Mouse (Mus musculus): ENCODE measurements around the gene Dlgap1.

The Dlgap1 gene

DNA sequence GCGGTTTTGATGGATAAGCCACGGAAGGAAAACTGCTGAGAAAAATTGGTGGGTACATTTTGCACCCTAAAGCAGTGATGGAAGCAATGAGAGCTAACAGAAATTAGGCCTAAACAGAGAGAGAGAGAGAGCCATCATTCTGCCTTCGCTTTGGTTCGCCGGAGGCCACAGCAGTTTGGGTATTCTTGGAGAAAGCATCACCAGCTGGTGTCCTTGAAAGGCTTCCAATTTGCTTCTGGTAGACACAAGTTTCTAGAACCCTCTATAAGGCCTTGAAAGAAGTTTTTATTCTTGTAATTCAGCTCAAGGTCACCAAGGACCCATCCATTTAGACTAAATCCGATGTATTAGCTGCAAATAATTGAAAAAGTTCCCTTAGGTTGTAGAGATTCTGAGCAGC is 205.0 kb downstream of the Dlgap1 start:
- no peak for DNase-seq

DNA sequence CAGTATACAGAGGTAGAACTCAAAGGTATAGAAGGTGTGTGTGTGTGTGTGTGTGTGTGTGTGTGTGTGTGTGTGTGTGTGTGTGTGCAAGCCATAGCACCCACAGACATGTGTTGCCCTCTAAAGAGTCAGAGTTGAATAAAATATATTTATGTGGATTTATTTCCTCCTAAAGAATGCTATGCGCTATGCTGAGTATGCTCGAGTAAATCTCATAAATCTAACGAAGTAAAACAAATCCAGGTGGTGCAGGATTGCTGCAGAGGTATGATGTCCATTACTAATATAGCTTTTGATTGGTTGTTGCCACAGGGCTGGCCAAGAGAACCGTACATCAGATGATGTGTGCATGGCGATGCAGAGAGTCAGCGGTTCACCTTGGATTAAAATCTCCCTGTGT is 222.4 kb downstream of the Dlgap1 start:
- no peak for DNase-seq

- no peak for DNase-seq
Observed at GRCm38 (mm10) chr17:70222891-70223290, 254.0 kb downstream of the Dlgap1 start.

- DNase-seq = no peak
Observed at GRCm38 (mm10) chr17:70247342-70247741, 278.5 kb downstream of the Dlgap1 start.

GRCm38 (mm10) chr17:70248250-70248649 is 279.4 kb downstream of the Dlgap1 start:
- DNase-seq = no peak

GRCm38 (mm10) chr17:70252476-70252875 is 283.6 kb downstream of the Dlgap1 start:
- no peak for DNase-seq

DNA sequence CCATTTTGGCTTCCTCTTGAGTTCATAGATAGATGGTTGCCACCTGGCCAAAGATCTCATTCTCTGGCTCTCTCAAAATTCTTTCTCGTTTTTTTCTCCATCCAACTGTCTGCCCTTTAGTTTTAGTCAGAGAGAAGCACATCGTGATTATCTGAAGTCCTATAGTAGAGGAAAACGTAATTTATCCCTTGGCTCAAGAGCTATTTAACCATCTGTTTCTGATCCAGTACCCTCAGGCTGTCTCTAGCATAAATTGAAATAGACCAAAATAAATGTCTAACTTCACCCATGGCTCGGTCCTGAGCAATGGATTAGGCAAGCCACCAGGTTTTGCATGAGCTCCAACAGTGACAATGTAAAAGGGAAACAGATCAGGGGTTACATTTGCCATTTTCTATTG is 287.5 kb downstream of the Dlgap1 start:
- no peak for DNase-seq

DNA sequence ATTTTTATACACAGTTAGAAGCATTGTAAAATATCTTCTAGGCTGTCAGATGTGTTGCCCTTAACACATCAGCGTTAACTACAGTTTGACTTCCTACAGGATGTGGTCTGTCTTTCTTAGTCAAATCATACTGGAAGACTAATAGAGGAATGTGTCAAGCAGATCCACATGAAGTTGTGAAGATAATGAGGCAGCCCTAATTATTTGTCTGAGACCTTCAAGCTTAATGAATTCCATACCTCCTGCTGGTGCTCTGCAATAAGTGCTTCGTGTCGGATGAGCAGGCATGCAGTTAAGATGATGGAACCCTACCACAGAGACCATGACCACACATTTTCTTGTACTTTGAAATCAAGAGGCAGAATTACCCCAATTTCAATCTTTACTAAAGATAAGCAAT is 294.3 kb downstream of the Dlgap1 start:
- DNase-seq = no peak

DNA sequence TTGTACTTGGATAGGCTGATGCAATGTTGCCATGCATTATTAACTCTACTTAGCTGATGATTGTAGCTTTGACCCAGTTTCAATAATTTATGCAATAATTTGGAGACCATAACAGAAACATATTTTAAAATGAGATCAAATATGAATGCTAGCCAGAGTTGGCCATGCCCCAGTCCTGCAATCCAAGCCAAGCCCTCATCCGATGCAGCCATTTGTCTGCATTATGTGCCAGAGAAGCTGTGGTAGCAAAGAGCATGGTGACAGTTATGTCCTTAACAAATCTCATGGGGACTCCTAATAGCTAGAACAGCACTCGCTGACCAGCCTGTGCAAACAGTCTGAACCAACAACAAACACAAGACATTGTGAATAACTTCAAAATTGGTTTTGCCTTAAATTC is 303.3 kb downstream of the Dlgap1 start:
- DNase-seq = no peak

GRCm38 (mm10) chr17:70287708-70288107 is 318.8 kb downstream of the Dlgap1 start:
- no peak for DNase-seq

- no peak for DNase-seq
Observed at GRCm38 (mm10) chr17:70294106-70294505, 325.2 kb downstream of the Dlgap1 start.

GRCm38 (mm10) chr17:70301941-70302478 is 333.1 kb downstream of the Dlgap1 start:
- DNase-seq = no peak

DNA sequence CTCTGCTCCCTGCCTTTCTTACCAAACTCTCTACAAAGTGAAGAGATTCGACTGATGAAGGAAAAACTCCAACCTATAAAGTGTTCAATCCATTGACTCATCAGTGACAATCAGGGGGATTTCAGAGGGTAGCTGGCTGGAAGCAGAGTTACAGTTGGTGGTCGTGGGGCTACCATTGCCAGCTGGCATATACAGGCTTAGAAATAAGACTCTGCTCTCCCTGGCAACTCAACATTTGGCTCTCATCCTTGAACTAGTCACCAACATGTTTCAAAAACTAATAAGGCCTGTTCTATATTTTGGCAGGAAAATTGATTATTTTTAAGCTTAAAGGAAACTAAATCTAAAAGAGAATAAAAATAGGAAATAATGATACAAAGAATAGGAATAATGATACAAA is 333.8 kb downstream of the Dlgap1 start:
- DNase-seq = no peak

- no peak for DNase-seq
Observed at GRCm38 (mm10) chr17:70305021-70305420, 336.1 kb downstream of the Dlgap1 start.

DNA sequence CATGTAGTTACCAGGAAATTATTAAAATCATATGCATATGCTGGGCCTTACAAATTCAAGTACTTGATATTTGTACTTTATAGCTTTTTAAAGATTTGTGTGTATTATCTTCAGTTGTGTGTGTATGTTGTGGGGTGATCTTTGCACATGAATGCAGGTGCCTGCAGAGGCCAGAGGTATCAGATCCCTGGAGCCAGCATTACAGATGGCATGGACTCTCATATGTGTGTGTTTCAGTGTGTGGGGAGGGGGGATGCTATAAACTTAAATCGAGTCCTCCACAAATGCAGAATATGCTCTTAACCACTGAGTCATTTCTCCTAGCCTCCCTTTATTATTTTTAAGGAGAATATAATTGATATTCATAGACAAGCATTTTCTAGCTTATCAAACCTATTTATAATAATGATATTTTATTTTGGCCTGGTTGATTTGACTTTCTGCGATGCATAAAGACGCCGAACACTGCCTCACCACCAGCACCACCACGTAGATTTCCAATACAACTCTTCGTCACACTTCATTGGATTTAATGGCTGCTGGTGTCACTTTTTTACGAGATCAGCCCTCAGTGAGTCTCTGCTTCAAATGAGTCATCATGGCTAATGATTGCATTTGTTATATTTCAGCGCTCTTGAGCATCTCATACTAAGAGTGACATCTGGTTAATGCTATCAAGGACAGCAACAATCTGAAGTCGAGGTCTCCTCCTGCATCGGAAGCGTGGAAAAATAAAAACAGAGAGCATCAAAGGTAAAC is 338.7 kb downstream of the Dlgap1 start:
- DNase-seq = no peak

DNA sequence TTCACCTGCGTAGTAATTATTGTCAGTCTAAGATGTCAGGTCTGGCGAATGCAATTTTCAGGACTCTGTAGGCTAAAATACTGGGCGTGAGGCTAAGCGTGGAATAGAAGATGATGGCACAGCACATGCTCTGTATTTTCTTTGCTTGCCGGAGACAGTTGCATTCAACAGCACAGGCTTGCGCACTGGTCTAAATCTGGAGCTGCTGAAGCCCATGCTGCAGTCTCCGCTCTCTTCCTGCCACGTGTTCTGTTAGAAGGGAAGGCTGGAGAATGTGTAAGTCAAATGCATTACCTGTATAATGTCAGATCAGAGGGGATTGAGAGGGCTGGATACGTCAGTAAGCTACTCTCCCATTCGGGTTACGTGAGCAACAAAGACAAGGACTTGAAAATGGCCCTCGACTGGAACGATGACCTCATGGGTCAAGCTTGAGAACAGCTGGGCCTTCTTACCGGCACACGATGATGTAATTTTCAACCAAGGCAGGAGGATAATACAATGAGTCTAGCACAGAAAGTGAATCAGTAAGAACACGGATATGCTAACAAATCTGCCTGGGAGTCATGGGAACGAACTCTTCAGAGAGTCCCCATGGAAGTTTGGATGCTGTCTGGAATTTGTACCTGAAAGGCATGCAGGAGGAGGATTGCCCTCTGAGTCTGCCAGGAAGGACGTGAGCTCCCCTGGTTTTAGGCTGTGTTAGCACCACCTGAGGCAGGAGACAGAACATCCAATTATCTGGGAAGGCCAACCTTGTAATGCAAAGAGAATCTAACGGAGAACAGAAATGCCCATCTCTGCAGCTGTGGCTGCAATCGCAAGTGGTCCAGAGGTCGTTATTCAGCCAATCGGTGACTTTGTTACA is 339.7 kb downstream of the Dlgap1 start:
- DNase-seq = no peak

GRCm38 (mm10) chr17:70316327-70316726 is 347.5 kb downstream of the Dlgap1 start:
- no peak for DNase-seq

GRCm38 (mm10) chr17:70317779-70318178 is 348.9 kb downstream of the Dlgap1 start:
- DNase-seq = no peak

DNA sequence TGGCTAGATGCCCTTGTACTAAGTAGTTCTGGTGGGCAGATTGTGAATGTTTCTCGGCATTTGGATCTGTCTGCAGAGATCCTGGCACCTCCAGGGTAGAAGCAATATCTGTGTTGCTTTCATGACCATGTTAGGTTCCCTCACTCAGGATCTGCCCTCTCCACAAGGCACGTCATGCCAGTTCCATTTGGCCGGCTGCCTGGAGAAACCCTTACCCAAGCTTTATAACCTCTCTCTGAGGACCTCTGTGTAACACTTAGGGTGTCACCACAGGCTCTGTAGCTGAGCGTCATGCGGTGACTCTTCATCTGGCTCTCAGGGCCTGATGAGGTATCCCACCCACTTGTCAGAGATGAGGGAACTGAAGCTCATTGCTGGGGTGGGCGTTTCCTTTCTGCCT is 353.1 kb downstream of the Dlgap1 start:
- DNase-seq = no peak

DNA sequence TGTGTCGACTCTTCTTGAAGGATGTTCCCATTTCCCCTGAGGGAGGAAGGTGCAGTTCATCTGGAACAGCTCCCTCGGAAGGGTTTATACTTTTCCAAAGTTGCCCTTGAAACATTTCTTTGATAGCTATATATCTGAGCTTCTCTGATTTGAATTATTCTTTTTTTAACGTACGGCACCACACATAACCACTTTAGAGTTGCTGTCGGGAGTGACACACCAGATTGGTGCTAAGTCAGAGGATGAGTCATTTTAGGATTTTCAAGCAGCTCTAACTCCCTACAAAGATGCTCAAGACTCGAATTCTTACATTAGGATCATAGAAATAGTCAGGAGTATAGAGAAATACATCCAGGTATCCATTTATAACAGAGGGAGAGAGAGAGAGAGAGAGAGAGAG is 364.6 kb downstream of the Dlgap1 start:
- DNase-seq = no peak

DNA sequence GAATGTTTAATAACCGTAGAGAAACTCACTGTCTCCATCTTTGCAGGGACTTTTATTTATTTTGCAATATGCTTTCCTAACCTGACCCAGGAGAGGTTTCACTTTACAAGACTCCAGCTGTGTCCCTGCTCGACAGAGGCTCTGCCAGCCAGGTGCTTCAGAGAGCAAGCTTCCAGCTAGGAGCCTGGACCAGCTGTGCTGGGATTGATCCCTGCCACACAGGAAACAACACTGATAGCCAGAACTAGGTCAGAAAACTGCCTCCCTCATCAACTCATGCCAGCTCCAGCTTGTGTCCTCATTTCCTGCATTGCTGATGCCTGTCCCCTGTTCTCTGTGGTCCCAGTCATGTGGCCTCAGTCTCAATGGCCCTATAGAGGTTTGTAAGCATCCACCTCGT is 365.3 kb downstream of the Dlgap1 start:
- DNase-seq = no peak

DNA sequence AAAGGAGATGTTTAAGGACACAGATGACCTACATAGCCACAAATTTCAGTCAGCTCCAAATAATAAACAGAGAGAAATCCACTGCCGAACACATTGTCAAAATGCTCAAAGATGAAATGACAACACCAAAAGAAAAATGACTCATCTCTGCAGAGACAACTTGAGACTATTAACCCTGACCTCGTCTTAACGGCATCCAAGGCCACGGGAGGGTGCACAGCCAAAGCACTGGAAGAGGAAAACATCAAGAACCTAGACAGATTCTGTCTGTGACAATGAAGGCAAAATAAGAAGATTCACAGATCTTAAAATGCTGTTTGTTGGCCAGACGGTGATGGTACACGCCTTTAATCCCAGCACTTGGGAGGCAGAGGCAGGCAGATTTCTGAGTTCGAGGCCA is 370.9 kb downstream of the Dlgap1 start:
- no peak for DNase-seq

DNA sequence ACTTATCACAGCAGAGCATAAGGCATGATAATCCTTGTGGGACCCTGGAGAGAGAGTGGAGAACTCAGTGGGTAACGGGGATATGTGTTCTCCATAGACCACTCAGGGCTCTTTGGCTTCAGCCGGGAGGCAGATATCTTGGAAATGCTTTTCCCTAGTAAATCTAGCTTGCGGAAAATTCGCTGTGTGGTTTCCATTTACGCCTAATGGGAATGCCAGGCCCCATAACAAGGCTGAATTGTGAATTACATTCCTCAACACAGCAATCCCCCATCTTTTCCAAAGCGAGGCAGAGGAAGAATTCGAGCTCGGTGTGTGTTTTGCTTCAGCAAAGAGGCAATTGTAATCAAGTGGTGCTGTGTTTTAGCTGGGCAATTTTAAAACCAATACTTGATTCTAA is 372.4 kb downstream of the Dlgap1 start:
- DNase-seq = no peak

- peak in 1 of 2 experiments; percentile 12 for DNase-seq
Observed at GRCm38 (mm10) chr17:70341920-70342319, 373.0 kb downstream of the Dlgap1 start.
